Mouse (Mus musculus) gastrocnemius, postnatal 10 days (tissue): Measurements from ENCODE around the gene Slc6a18. TPM values are rescaled to one million over a fixed set of nuclear protein-coding genes. Genes with fewer than 3 reads are reported as not detected.
"Not testable (repeated sequence)": the region's sequence is repeated elsewhere in the genome, so short reads cannot be mapped to it uniquely, and the experiment has no call there.

Source experiments
- DNase-seq: peaks from one replicate; pipeline ENCODE4 v3.0.0; 2021; ENCODE audit warnings: mixed read lengths
- long read RNA-seq, 2 experiments: library from polyadenylated mRNA; stranded (forward); transcript quantifications; one replicate each; pipeline ENCODE4 v2.0.0; 2021
- total RNA-seq, 2 experiments: library from RNA; stranded (reverse); gene quantifications; 2 replicates each; pipeline ENCODE4 v1.2.3; 2021

The Slc6a18 gene
- under 1 TPM; 0.28 to 0.86 TPM for total RNA-seq
- long read RNA-seq, experiment 1, result 0 reads
- long read RNA-seq, experiment 2, result 0 reads

DNA sequence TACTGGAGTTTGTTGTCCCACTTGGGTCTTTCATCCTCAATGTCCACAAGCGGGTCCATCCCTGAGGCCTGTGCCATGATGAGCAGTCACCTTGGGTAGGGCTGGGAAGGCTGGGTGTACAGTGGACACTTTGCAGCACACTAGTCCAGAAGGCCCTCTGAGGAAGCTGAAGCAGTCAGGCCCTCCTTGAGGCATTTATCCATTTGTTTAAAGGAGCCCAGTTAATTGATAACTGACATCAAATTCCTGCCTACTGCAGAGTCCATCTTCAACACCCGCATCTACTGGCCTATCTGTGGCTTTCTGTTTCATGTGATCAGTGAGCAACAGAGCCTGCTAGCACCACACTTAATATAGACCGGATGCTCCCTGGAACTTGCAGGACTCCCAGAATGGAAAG, at the start of gene Slc6a18:
Gene Slc6a18, minus strand, starts transcription at position 171 of the 400 bp plus-strand sequence.
- DNase-seq, result no peak

DNA sequence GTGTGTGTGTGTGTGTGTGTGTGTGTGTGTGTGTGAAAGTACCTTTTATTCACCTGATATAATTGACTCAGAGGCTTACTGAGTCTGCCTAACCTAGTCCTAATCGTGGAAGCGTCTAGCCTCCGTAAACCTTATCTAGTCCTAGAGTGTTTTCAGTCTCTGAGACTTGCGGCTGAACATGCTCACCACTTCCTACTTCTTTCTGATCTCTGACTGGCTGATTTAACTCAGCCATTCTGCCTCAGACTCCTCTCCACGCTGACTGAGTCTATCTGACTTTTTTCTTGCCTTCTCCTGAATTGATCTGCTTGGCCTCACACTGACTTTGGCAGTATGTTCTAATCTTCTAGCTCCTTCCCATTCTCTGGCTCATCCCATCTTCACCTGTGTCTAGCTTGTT, 47.5 kb upstream of the Slc6a18 start:
- DNase-seq, result no peak

DNA sequence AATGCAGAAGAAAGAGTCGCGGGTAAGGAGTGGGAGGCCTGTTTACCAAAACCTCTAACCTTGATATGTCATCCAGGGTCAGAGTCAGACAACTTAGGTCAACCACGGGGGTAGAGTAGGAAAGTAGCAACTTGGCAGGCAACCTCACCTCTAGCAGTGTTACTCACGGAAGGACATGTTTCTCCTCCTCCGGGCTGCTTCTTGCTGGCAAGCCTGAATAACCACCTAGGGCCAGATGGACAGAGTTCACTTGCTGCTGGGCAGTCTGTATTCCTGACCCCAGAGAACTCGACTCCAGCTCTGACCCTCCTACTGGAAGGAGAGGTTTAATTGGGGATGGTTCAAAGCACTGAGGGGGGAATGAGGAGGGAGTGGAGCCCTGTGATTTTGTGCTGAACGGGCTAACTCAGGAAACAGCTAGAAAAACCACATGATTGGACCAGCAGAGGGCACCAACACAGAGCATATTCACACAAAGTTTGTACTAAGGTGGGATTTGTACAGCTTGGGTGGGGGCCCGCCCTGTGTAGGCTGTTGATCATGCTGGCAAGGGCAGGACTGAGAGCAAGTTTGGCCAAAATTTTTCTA, 45.4 kb upstream of the Slc6a18 start:
- DNase-seq, result peak; percentile 25

DNA sequence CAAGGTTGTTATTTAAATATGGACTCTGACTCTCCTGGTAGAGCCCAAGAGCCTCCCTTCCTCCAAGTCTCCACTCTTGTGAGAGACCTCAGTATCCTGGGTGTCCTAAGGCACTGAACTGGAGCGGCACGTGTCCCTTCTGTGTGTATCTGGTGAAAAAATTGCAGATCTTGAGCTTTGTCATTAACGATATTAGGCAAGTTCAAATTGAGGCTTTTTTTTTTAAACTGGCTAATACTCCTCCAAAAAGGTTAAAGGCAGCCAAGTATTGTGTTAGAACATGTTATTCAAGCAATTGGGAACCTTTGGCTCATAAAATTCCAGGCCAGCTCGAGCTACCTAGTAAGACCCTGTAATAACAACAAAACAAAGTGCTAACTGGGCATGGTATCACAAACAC, 42.4 kb upstream of the Slc6a18 start:
- DNase-seq, result no peak

DNA sequence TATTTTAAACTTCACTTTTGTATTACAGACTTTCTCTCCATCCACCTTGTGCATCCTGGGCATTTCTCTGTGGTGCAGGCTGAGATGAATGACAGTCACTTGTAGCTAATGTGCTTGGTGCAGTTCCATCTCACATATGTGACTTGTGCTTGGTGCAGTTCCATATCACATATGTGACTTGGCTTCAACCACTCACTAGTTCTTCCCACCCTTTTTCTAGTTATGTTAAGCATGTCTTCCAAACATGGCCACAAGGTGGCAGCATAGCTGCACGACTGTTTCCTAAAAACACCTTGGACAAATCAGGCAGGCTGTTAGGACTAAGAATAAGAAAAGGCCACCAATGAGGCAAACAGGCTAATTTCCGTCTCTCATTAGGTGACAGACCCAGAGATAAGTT, 40.4 kb upstream of the Slc6a18 start:
- DNase-seq, result peak; percentile 85

DNA sequence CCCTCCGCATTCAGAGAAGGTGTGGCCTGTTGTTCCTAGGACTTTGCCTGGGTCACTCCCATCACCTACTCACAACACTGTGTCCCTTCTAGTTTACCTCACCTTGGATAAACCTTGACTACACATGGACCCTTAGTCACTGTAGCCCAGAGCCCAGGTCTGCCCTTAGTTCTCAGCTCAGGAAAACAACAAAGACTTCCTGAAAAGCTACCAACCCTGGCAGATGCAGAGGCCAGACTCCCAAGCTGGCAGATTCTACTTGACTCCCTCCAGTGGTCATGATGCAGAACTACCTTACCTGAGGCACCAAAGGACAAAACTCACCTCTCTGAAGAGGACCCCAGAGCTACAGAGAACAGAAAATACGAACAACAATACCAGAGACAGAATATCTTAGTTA, 36.2 kb upstream of the Slc6a18 start:
- no peak for DNase-seq

DNA sequence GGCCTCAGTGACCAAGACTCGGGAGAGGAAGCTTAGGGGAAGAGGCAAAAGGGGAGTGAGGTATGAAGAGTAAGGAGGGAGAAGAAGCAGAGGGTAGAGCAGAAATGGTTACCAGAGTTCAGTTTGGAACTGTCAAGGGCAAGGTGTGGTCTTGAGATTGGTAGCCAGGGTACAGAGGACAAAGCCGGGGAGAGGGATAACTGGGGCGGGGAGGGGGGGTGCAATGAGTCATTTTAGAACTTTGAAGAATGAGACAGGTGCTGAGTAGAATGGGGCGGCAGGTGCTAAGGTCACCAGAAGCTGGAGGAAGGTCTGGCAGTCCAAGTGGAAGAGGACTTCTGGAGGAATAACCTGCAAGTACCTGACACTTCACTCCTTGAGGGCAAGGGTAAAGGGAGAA, 35.4 kb upstream of the Slc6a18 start:
- DNase-seq, result no peak

DNA sequence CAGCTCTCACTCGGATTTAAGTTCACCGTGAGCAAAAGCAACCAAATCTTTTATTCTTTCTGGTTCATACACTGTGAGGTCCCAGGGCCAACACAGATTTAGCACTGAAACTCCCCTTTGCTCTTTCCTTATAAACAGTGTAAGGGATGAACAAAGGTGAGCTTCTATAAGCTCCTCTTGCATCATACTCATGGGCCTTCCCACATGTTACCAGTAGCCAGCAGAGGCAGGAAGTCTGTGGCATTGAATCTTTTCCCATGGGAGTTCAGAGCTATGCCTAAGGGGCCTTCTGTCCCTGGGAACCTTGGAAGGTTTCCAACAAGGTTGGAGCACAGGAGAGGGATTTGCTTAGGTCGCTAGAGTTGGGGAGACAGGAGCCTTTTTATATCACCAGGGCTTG, 34.4 kb upstream of the Slc6a18 start:
- no peak for DNase-seq

DNA sequence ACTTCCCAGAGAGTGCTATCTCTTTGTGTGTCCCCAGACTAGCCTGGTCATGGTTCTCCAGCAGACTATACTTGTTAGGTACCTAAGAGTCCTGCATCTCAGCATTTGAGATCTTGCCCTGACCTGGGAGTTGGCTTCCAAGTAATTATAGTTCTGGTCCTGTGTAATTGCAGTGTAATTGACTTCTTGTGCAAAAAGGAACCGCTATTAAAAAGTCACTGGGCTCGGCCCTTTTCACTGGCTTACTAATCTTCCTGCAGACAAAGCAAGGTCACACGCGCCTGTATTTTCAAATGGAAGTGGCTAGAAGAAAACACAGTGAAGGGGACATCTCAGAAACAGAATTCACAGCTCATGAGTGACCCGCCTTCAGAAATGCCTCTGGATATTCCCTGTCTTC, 34.0 kb upstream of the Slc6a18 start:
- DNase-seq, result no peak

DNA sequence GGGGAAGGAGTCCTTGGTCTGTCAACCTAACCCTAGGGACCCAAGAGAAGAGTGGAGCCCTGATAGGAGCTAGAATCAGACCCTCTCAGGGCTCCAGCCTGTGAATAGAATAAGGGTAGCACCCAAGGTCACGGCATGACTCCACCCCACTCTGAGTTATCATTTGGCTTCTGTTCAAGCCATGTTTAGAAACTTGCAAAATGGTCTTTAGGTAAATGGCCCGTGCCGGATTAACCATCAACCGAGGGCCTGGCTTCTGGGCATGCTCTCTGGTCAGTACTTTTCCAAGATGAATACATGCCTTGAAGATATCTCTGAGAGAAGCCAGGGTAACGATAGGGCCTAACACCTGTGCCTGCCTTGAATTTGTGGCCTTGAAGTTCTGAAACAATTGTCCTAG, 33.4 kb upstream of the Slc6a18 start:
- DNase-seq, result no peak

DNA sequence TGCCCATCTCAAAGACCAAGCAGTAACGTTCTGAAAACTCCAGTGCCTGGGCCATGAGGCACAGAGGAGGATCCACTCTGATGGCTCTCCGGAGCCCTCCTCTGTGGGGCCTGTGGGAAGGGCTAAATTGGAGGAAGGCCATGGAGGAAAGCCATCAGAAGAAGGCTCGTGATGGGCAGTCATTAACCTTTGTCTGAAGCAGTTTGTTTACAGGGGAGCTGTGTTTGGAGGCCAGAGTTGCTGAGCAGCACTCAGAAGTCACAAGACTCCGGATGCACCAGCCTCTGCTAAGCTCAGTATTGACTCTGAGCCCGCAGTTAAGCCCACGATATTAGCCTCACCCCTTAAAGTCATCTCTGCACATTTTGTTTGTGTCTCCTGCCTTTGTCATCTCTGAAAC, 31.7 kb upstream of the Slc6a18 start:
- DNase-seq, result no peak

DNA sequence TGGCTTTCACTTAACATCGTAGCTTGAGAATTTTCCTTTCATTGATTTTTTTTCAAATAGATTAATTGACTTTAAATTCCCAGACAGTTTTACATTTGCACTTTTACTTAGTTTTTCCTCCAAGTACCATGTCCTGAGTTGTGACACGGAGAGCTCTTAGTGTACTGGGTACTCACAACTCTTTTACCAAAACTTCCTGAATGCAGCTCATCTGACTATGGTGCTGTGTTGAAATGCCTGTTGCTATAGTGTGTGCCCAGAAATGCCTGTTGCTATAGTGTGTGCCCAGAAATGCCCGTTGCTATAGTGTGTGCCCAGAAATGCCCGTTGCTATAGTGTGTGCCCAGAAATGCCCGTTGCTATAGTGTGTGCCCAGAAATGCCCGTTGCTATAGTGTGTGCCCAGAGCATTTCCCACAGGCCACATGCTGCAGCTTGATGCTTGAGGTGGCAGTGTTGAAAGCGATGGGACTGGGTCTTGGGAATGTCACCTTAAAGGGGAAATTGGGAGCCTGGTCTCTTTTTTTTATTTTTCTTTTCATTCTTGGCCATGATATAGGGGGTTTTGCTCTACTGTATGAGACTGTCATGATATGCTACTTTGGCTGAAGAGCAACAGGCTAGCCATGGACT, 27.0 kb upstream of the Slc6a18 start, which contains the start of gene Slc6a19:
Gene Slc6a19, minus strand, starts transcription at position 172 of the 632 bp plus-strand sequence.
- DNase-seq, result no peak

DNA sequence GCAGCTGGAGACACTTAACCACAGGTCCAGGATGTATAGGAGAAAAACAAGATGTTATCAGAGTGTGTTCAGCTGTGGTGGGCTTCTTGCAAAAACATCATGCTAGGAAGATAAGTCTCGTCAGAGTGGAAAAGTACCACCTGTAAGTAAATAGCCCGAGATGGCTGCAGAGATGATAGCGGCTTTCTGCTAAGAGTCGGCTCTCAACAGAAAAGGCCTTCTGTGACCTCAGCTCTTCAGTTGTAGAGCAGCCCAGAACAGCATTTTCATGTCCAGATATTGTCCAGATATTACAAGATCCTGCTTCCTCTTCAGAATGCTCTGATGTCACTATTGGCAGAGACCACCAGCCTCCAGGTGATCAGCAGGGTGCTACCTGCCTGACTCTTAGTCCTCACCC, 25.7 kb upstream of the Slc6a18 start:
- DNase-seq, result not testable (repeated sequence)

DNA sequence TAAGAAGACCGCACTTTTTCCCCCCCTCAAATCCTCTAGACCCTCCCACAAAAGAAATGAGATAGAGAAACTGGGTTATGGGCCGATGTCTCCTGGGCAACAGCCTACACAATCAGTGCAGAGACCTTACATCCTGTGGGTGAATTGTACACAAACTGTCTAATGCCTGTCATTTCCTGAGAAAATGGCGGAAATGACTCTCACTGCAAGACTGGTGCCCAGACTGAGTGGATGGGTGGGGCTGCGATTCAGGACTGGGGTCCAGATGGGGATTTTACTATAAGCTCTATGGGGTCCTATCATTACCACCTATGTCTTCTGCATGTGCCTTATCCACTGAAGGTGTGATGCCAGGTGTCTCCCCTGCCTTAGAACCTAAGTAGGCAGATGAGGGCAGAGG, 25.0 kb upstream of the Slc6a18 start:
- DNase-seq, result no peak

DNA sequence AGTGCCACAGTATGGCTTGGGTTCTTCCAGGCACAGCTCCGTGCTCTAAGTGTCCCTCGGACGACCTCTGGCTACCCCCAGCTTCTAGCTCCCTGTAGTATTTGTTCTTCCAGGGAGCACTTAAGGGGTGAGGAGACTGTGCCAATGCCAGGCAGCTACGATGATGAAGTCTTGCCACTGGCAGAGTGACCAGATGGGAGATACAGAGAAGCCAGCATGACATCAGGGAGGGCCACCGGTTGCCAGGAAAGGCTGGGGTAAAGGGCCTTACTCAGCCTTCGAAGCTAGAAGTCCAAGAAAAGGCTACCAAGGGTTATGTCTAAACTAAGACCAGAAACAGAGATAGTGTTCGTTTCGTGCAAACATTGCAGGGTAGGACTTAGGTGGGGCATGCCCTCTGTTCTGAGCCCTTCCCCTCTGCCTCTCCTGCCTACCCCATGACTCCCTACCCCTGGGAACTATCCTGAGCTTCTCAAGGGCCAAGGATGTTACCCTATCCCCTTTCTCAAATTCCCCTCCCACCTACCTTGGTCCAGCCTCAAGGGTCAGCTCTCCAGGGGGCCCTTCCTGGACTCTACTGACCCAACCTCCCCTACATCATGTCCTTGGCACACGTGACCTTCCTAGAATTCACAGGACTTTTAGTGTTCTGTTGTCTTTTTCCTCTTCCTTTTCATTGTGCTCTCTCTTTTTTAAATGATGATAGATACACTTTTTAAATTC, 23.5 kb upstream of the Slc6a18 start:
- DNase-seq, result no peak

DNA sequence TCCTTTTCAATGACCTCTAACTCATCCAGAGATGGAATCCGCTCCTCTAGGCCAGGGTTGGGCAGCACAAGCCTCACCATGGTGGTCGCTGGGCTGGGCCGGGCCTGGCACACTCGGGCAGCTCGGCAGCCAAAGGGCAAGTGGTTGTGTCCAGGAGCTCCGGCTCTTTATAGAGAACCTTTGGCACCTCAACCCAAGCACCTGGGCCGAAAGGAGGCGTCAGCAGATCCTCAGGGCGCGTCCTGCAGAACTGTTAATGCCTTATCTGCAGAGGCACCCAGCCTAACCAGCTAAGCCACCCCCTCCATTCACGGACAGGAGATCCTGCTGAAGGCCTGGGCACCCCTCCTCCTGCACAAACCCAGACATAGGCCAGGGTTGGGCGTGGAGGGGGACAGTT, 22.7 kb upstream of the Slc6a18 start:
- DNase-seq, result no peak

DNA sequence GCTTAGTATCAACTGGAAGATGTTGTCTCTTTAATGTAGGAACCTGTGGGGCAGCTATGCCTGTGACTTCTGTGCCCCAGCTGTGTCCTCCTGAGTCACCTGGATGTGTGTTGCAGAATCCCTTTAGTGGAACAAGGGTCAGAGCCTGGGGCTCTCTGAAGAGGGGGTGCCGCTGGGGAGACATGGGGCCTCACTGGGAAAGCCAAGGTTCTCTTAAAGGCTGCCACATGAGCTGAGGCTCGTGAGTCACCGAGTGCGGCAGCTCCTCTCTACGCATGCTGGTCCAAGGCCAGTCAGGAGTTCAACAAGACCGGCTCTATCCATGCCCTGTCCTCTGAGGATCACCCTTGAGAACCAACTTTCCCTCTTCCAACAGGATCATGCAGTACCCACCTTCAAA, 21.9 kb upstream of the Slc6a18 start:
- no peak for DNase-seq

DNA sequence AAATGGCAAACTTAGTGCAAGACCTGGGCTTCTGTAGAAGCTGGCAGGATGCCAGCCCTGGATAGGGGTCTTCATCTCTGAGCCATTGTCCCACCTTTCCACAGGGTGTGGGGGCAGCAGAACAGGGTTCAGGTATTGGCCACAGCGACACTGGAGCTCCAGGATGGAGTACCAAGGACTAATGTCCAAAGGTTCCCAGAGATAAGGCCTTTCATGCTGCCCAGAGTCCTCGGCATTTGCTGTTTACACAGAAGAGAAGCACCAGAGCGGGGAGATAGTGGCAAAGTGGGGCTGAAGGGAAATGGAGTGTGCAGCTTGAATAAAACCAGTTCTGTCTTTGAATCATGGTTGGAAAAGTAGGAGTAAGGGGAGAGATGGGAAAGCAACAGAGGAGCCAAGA, 18.7 kb upstream of the Slc6a18 start:
- DNase-seq, result no peak

DNA sequence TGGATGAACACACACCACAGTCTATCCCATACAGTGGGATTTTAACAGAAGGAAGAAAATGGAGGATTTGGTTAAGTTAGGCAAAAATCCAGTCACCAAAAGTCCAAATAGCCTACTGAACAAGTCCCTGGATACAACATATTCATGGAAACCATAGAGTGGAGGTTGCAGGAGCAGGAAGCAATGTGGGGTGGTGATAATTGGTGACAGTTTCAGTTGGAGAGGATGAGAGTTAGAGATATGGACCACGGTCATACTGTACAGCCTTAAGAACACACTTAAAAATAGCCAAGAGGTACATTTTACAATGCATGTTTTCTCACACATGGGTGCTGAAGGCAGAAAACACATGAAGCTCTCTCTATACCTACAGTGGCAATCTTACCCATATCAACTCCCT, 17.1 kb upstream of the Slc6a18 start:
- DNase-seq, result no peak

DNA sequence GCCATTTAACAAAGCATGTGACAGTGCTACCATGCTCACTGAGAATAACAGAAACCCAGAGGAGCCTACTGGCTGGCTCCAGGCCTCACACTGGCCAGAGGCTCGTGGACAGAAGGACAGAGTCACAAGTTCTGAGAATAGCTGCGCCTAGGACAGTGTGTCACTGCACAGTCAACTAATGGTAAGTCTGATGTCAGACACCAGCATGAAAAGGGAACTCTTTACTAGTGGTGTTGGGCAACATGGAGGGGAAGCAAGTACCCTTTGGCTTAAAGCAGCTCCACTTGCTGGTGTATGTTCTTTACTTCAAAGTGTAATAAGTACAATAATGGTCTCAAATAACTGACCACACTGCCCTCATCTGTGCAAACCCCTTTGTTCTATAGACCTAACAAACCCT, 15.5 kb upstream of the Slc6a18 start:
- no peak for DNase-seq

DNA sequence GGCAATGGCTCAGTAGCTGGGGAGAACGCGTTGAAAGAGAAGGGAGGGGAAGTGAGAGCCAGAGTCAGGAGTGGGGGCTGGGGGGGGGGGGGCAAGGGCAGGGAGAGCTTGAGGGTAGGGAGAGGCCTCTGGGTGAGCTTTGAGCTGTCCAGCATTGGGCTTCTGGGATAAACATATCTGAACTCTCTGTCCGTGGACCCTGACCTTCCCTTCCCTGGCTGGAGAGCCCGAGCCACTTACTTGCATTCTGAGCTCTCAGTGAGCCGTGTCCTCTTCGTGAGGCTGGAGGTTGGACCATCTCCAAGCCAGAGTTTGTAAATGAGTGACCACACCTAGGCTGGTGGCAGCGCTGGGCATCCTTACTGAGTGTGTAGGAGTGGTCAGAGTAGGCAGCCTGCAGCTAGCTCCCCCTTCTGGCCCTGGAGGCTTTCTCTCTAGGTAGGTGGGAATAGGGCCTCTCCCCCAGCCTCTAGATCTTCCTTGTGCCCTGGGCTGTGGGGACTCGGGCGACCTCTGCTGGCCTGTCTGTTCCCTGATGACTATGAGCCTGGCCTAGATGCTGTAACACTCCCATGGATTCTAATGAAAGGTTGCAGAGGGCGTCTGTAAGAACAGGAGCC, 14.5 kb upstream of the Slc6a18 start:
- peak; percentile 54 for DNase-seq

DNA sequence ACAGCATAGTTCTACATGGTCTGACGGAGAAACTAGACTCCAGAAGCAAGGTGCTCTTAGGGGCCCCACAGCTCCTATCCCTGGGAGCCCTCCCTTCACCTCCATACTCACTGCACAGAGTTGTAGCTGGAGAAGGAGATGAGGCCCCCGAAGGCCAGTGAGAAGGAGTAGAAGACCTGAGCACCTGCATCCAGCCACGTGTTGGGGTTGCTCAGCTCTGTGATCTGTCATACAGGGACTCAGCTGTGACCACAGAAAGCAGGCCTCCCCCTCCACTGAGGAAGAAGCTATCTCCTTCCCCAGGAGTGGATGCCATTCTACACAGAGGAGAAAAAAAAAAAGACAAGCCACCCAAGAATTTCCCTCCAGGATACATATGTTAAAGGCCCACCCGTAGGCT, 11.1 kb upstream of the Slc6a18 start:
- DNase-seq, result no peak

DNA sequence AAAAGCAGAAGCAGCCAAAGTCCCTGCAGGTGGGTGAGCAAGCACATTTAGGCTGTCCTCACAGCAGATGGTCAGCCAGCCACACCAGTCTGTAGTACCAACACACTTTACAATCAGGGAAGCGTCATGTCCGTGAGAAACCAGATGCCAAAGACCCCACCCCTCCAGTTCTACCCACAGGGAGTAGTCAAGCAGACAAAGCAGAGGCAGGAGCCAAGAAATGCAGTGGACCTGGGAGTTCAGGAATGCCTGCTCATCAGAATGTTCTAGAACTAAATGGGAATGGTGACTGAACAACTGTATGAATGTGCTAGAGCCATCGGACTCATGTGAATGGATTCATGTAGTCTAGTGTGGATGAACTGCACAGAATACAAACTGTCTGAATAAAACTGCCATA, 9.8 kb upstream of the Slc6a18 start:
- no peak for DNase-seq
